Mouse (Mus musculus) mesoderm, embryonic 11.5 days (tissue): ENCODE data around the gene Col4a3.
A peak's percentile ranks its signal among the peaks of the same experiment; 100 is the strongest.

Source experiments
- DNase-seq: peaks from one replicate; pipeline ENCODE4 v3.0.0-alpha.2; 2012; ENCODE audit warnings: low read depth, low spot score

The Col4a3 gene

GRCm38 (mm10) chr1:82586713-82587399, at the start of gene Col4a3, which contains the start of gene Col4a4:
Gene Col4a3, plus strand, starts transcription at chr1:82586921.
Gene Col4a4, minus strand, starts transcription at chr1:82586849.
- DNase-seq, result no peak

- peak; percentile 54 for DNase-seq
Observed at GRCm38 (mm10) chr1:82537848-82538247, 48.9 kb upstream of the Col4a3 start.

- no peak for DNase-seq
Observed at GRCm38 (mm10) chr1:82540056-82540455, 46.7 kb upstream of the Col4a3 start.

- DNase-seq, result no peak
Observed at GRCm38 (mm10) chr1:82543934-82544333, 42.8 kb upstream of the Col4a3 start.

GRCm38 (mm10) chr1:82544419-82545185, 42.1 kb upstream of the Col4a3 start:
- peak; percentile 30 for DNase-seq

GRCm38 (mm10) chr1:82545199-82545960, 41.3 kb upstream of the Col4a3 start:
- DNase-seq, result no peak

- DNase-seq, result peak; percentile 70
Observed at GRCm38 (mm10) chr1:82554443-82554850, 32.3 kb upstream of the Col4a3 start.

- no peak for DNase-seq
Observed at GRCm38 (mm10) chr1:82554889-82555288, 31.8 kb upstream of the Col4a3 start.

- no peak for DNase-seq
Observed at GRCm38 (mm10) chr1:82560223-82560622, 26.5 kb upstream of the Col4a3 start.

- DNase-seq, result no peak
Observed at GRCm38 (mm10) chr1:82569405-82569804, 17.3 kb upstream of the Col4a3 start.

GRCm38 (mm10) chr1:82571758-82572157, 15.0 kb upstream of the Col4a3 start:
- no peak for DNase-seq

- no peak for DNase-seq
Observed at GRCm38 (mm10) chr1:82575681-82576080, 11.0 kb upstream of the Col4a3 start.

GRCm38 (mm10) chr1:82576182-82576581, 10.5 kb upstream of the Col4a3 start:
- DNase-seq, result no peak

- no peak for DNase-seq
Observed at GRCm38 (mm10) chr1:82577339-82577738, 9.4 kb upstream of the Col4a3 start.

- no peak for DNase-seq
Observed at GRCm38 (mm10) chr1:82577915-82578314, 8.8 kb upstream of the Col4a3 start.

- DNase-seq, result no peak
Observed at GRCm38 (mm10) chr1:82578320-82578719, 8.4 kb upstream of the Col4a3 start.

GRCm38 (mm10) chr1:82585981-82586380, 740 bp upstream of the Col4a3 start:
- no peak for DNase-seq

GRCm38 (mm10) chr1:82590266-82590665, 3.5 kb downstream of the Col4a3 start:
- no peak for DNase-seq

- peak; percentile 72 for DNase-seq
Observed at GRCm38 (mm10) chr1:82596864-82597596, 10.3 kb downstream of the Col4a3 start.

GRCm38 (mm10) chr1:82603198-82603950, 16.7 kb downstream of the Col4a3 start:
- DNase-seq, result no peak

GRCm38 (mm10) chr1:82605347-82605746, 18.6 kb downstream of the Col4a3 start:
- DNase-seq, result no peak
